In genomic region chr3:122376412-122376831, GRCm38 (mm10) we compare ENCODE assay signal across 12 mouse cellular contexts.
DNase-seq lines count a peak whose midpoint lies in the region; ATAC-seq and TF ChIP-seq lines count a peak whose summit lies in the region.
"Had no signal": no experiment of that assay in that cellular context is flagged by ENCODE, and none has a peak within 500 bp of the region (broad histone marks: within the 10 kb centered on the region; RNA-seq: fewer than 3 reads in every experiment).

No protein-coding gene starts in this region.

- no peaks in the 10 kb centered on the region for H3K9me3 ChIP-seq in heart, embryonic 13.5 days
- no peaks in the 10 kb centered on the region for H3K9me3 ChIP-seq in midbrain, embryonic 11.5 days (ENCODE audit: control insufficient read depth, low read length)
- no peaks in the 10 kb centered on the region for H3K9me3 ChIP-seq in midbrain, embryonic 15.5 days
- H3K9me3 ChIP-seq in intestine, embryonic 15.5 days: no peaks in the 10 kb centered on the region
- H3K9me3 ChIP-seq: liver, embryonic 15.5 days had no signal

- peak overlapping the region; percentile 77 for H3K27ac ChIP-seq in heart, embryonic 13.5 days (replicated peaks)
- H3K27ac ChIP-seq in heart, adult 2 months: no peak overlapping the region
- peak overlapping the region; percentile 50 for H3K27ac ChIP-seq in midbrain, embryonic 11.5 days (ENCODE audit: low read depth, low read length)
- H3K27ac ChIP-seq in midbrain, embryonic 15.5 days: no peak overlapping the region
- H3K27ac ChIP-seq in intestine, embryonic 15.5 days: no peak overlapping the region
- H3K27ac ChIP-seq: liver, embryonic 15.5 days had no signal

- no peak for ATAC-seq in heart, embryonic 13.5 days (ENCODE audit: extremely low read depth, insufficient number of reproducible peaks, low FRiP score, low TSS enrichment)
- ATAC-seq in midbrain, embryonic 11.5 days (ENCODE audit: low FRiP score): peak; percentile 83
- no peak for ATAC-seq in midbrain, embryonic 15.5 days (replicated peaks)
- ATAC-seq in intestine, embryonic 15.5 days: peak; percentile 28; the same call in 1 of the 2 replicates
- ATAC-seq: CD4-positive, CD25-positive, alpha-beta regulatory T cell, adult 4 months had no signal

- WGBS in heart, embryonic 13.5 days: 51% methylated on average over 10 of the region's 10 CpGs
- WGBS in heart, adult 2 months: 65% methylated on average over 10 of the region's 10 CpGs
- WGBS in midbrain, embryonic 11.5 days: 2% methylated on average over 10 of the region's 10 CpGs
- 13% methylated on average over 10 of the region's 10 CpGs for WGBS in midbrain, embryonic 15.5 days
- WGBS in intestine, embryonic 15.5 days: 54% methylated on average over 10 of the region's 10 CpGs

- no peak for TF ChIP-seq CTCF in heart, adult 2 months (IDR thresholded peaks at IDR 0.05)

- no peak for TF ChIP-seq EP300 in heart, adult 2 months (IDR thresholded peaks at IDR 0.05; ENCODE audit: insufficient read depth, low read depth, low read length)

- H3K79me2 ChIP-seq in heart, adult 2 months (replicated peaks; ENCODE audit: control insufficient read depth, insufficient read depth, low read length): no peaks in the 10 kb centered on the region

- no peak overlapping the region for H3K9ac ChIP-seq in heart, embryonic 13.5 days
- H3K9ac ChIP-seq in heart, adult 2 months (ENCODE audit: low read depth, low read length): no peak overlapping the region
- H3K9ac ChIP-seq in midbrain, embryonic 11.5 days (ENCODE audit: low read length): no peak overlapping the region
- H3K9ac ChIP-seq in midbrain, embryonic 15.5 days: no peak overlapping the region
- H3K9ac ChIP-seq in intestine, embryonic 15.5 days: no peak overlapping the region
- H3K9ac ChIP-seq: liver, embryonic 15.5 days had no signal

- H3K36me3 ChIP-seq in heart, embryonic 13.5 days: no peaks in the 10 kb centered on the region
- H3K36me3 ChIP-seq in heart, adult 2 months (ENCODE audit: control insufficient read depth, insufficient read depth, low read length): no peaks in the 10 kb centered on the region
- H3K36me3 ChIP-seq in midbrain, embryonic 11.5 days (ENCODE audit: control insufficient read depth, insufficient read depth, low read length): no peaks in the 10 kb centered on the region
- H3K36me3 ChIP-seq in midbrain, embryonic 15.5 days (replicated peaks): no peaks in the 10 kb centered on the region
- no peaks in the 10 kb centered on the region for H3K36me3 ChIP-seq in intestine, embryonic 15.5 days
- H3K36me3 ChIP-seq: liver, embryonic 15.5 days had no signal

- intact Hi-C loops in heart, adult 2 months (cut with DNase I): no loop called here
- intact Hi-C loops in left cerebral cortex, postnatal 36 days (cut with DNase I): no loop called here

- no peak for TF ChIP-seq POLR2A in heart, adult 2 months (IDR thresholded peaks at IDR 0.05; ENCODE audit: insufficient read depth, low read depth, low read length)

- peaks cover 8% of the 10 kb centered on the region; the same call in 1 of the 2 replicates for H3K27me3 ChIP-seq in heart, embryonic 13.5 days (replicated peaks)
- H3K27me3 ChIP-seq in heart, adult 2 months (ENCODE audit: control insufficient read depth, insufficient read depth, low read length): no peaks in the 10 kb centered on the region
- no peaks in the 10 kb centered on the region for H3K27me3 ChIP-seq in midbrain, embryonic 11.5 days (ENCODE audit: control insufficient read depth, insufficient read depth, low read length)
- no peaks in the 10 kb centered on the region for H3K27me3 ChIP-seq in midbrain, embryonic 15.5 days (replicated peaks)
- H3K27me3 ChIP-seq in intestine, embryonic 15.5 days (replicated peaks): no peaks in the 10 kb centered on the region
- H3K27me3 ChIP-seq: liver, embryonic 15.5 days had no signal

- no peak overlapping the region for H3K4me3 ChIP-seq in heart, embryonic 13.5 days
- H3K4me3 ChIP-seq in heart, adult 2 months: no peak overlapping the region
- H3K4me3 ChIP-seq in midbrain, embryonic 11.5 days (ENCODE audit: low read depth, low read length): no peak overlapping the region
- H3K4me3 ChIP-seq in midbrain, embryonic 15.5 days: no peak overlapping the region
- no peak overlapping the region for H3K4me3 ChIP-seq in intestine, embryonic 15.5 days (replicated peaks)
- H3K4me3 ChIP-seq: liver, embryonic 15.5 days had no signal

- peaks cover 32% of the 10 kb centered on the region for H3K4me1 ChIP-seq in heart, embryonic 13.5 days
- H3K4me1 ChIP-seq in heart, adult 2 months (ENCODE audit: control insufficient read depth, insufficient read depth, low read length): peaks cover 12% of the 10 kb centered on the region
- peaks cover 20% of the 10 kb centered on the region for H3K4me1 ChIP-seq in midbrain, embryonic 11.5 days (ENCODE audit: control insufficient read depth, insufficient read depth, low read length)
- peaks cover 15% of the 10 kb centered on the region for H3K4me1 ChIP-seq in midbrain, embryonic 15.5 days
- peaks cover 6% of the 10 kb centered on the region; the same call in 1 of the 2 replicates for H3K4me1 ChIP-seq in intestine, embryonic 15.5 days (replicated peaks)

- no peak overlapping the region for H3K4me2 ChIP-seq in heart, embryonic 13.5 days
- no peak overlapping the region for H3K4me2 ChIP-seq in midbrain, embryonic 11.5 days
- H3K4me2 ChIP-seq in midbrain, embryonic 15.5 days: no peak overlapping the region
- no peak overlapping the region for H3K4me2 ChIP-seq in intestine, embryonic 15.5 days (replicated peaks)
- H3K4me2 ChIP-seq: liver, embryonic 15.5 days had no signal

- DNase-seq in heart, adult 2 months: no peak
- peak; percentile 95 for DNase-seq in midbrain, embryonic 11.5 days (ENCODE audit: low spot score, missing footprints)
- DNase-seq in retina, postnatal 1 day: peak; percentile 71
- no peak for DNase-seq in left cerebral cortex, postnatal 36 days (ENCODE audit: low spot score in 2 of 2)
- no peak for DNase-seq in thymus, postnatal 25 days
- DNase-seq: right cerebral cortex, postnatal 4 days; thymus, adult 2 months had no signal

Comparison
In these comparisons a context has a peak if more than half of its experiments do, and no peak if none do; other contexts are left out.
1. ATAC-seq: peak in midbrain, embryonic 11.5 days (single experiment) and intestine, embryonic 15.5 days (single experiment); none in heart, embryonic 13.5 days (single experiment) and midbrain, embryonic 15.5 days (single experiment).
2. H3K27ac ChIP-seq: peak in heart, embryonic 13.5 days (single experiment) and midbrain, embryonic 11.5 days (single experiment); none in heart, adult 2 months (single experiment), midbrain, embryonic 15.5 days (single experiment) and intestine, embryonic 15.5 days (single experiment).
3. DNase-seq: peak in midbrain, embryonic 11.5 days (single experiment) and retina, postnatal 1 day (single experiment); none in heart, adult 2 months (0 of 2), left cerebral cortex, postnatal 36 days (0 of 2) and thymus, postnatal 25 days (single experiment).